Mouse (Mus musculus) liver, postnatal 0 days (tissue): ENCODE data around the gene Taf15.

Experiments used
- CTCF ChIP-seq: sonication (generic); IDR thresholded peaks from 2 replicates; pipeline ENCODE4 v1.5.1; 2016; ENCODE audit warnings: antibody characterized with exemption, low read depth
- EP300 ChIP-seq: IDR thresholded peaks from 2 replicates; pipeline ENCODE4 v1.6.1; 2016; ENCODE audit warnings: antibody characterized with exemption, low read depth, mild to moderate bottlenecking

- TF ChIP-seq CTCF (no peak), EP300 (no peak)
Measured at GRCm38 (mm10) chr11:83448021-83448926, 24.6 kb upstream of the Taf15 start.
